In the genomic region with DNA sequence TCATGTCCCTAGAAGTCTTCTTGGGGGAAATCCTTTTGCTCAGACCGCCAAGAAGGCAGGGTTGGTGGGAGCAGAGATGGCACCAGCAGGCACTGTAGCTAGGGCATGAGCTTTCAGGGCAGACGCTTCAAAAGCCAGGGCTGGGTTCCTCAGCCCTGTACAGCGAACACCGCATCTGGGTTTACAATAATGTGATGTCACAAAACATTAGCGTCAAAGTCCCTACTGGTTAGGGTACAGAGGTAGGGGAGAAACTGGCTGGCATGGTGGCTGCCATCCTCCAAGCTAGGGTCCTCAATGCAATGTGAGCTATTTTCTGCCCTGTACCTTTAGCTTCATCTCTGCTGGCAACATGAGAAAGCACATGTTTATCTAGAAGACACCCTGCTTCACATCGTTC, we compare ENCODE assay signal across 23 mouse cellular contexts. TPM values are rescaled to one million over a fixed set of nuclear protein-coding genes. Genes with fewer than 3 reads are reported as not detected.
"Had no signal": no experiment of that assay in that cellular context is flagged by ENCODE, and none has a peak within 500 bp of the region (broad histone marks: within the 10 kb centered on the region; RNA-seq: fewer than 3 reads in every experiment).

No protein-coding gene starts in this region.

- H3K4me2 ChIP-seq: hindbrain, embryonic 14.5 days; limb, embryonic 13.5 days; liver, embryonic 15.5 days; neural tube, embryonic 12.5 days had no signal

- H3K4me1 ChIP-seq: liver, embryonic 15.5 days had no signal

- H3K4me3 ChIP-seq: limb, embryonic 13.5 days; liver, embryonic 15.5 days; neural tube, embryonic 12.5 days had no signal

- DNase-seq: kidney, adult 8-10 months; kidney, postnatal 25 days; left cerebral cortex, postnatal 4 days; lung, adult 2 months; midbrain, embryonic 14.5 days; right cerebral cortex, adult 18-20 months; right cerebral cortex, postnatal 25 days; thymus, postnatal 4 days had no signal

- H3K9ac ChIP-seq: hindbrain, embryonic 14.5 days; limb, embryonic 13.5 days; liver, embryonic 15.5 days; neural tube, embryonic 12.5 days had no signal

- H3K9me3 ChIP-seq: limb, embryonic 13.5 days; liver, embryonic 15.5 days; neural tube, embryonic 12.5 days had no signal

- H3K27ac ChIP-seq: hindbrain, embryonic 14.5 days; limb, embryonic 13.5 days; liver, embryonic 15.5 days; neural tube, embryonic 12.5 days had no signal

- H3K27me3 ChIP-seq: limb, embryonic 13.5 days; liver, embryonic 15.5 days; neural tube, embryonic 12.5 days had no signal

- H3K36me3 ChIP-seq: limb, embryonic 13.5 days; liver, embryonic 15.5 days; neural tube, embryonic 12.5 days had no signal

RNA-seq across cellular contexts. Expression of a gene that starts 24.4 kb away (rescaled TPM):
- total RNA-seq: monocyte, adult 5-6 weeks had no signal

RNA-seq across cellular contexts. Expression of a gene that starts 45.5 kb away (rescaled TPM):
- total RNA-seq: layer of hippocampus, adult 18-20 months; layer of hippocampus, postnatal 14 days; left cerebral cortex, adult 18-20 months; left cerebral cortex, postnatal 10 days; left cerebral cortex, postnatal 4 days; liver, adult 2 months; megakaryocyte progenitor cell, adult 5-6 weeks; monocyte, adult 5-6 weeks; neutrophil, adult 5-6 weeks had no signal
- polyA plus RNA-seq: hindbrain, embryonic 14.5 days; kidney, embryonic 16.5 days; limb, embryonic 13.5 days; liver, adult 2 months; liver, embryonic 15.5 days; lung, adult 2 months; midbrain, embryonic 14.5 days; neural tube, embryonic 12.5 days had no signal

RNA-seq across cellular contexts. Expression of a gene that starts 59.0 kb away (rescaled TPM):
- total RNA-seq: layer of hippocampus, adult 18-20 months; layer of hippocampus, postnatal 14 days; left cerebral cortex, adult 18-20 months; left cerebral cortex, postnatal 10 days; left cerebral cortex, postnatal 4 days; liver, adult 2 months; megakaryocyte progenitor cell, adult 5-6 weeks; monocyte, adult 5-6 weeks; neutrophil, adult 5-6 weeks had no signal
- polyA plus RNA-seq: hindbrain, embryonic 14.5 days; kidney, embryonic 16.5 days; limb, embryonic 13.5 days; liver, adult 2 months; liver, embryonic 15.5 days; lung, adult 2 months; midbrain, embryonic 14.5 days; neural tube, embryonic 12.5 days; small intestine, adult 2 months; thymus, postnatal 0 days had no signal
